Mouse (Mus musculus): ENCODE results near the gene Alyref2.
"Not testable (repeated sequence)": the region's sequence is repeated elsewhere in the genome, so short reads cannot be mapped to it uniquely, and the experiment has no call there.

Gene Alyref2

DNA sequence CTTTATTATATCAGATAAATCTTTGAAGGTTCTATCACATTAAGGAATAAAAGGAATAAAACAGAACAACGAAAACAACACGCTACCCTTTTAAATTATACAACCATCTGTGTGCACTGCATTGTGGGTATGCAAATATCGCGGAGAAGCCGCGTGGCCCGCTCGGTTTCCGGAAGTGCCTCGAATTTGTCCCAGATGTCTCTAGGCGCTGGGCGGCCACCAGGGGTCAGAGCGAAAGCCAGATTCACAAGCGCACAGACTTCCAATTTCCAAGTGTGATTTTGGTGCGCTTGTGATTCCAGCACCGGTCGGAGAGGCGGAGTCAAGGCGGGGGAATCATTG lies at the start of gene Alyref2:
Gene Alyref2, plus strand, starts transcription at position 229 of the 342 bp plus-strand sequence.
- peak; percentile 91 for DNase-seq (ENCODE audit: low read depth, low spot score)

DNA sequence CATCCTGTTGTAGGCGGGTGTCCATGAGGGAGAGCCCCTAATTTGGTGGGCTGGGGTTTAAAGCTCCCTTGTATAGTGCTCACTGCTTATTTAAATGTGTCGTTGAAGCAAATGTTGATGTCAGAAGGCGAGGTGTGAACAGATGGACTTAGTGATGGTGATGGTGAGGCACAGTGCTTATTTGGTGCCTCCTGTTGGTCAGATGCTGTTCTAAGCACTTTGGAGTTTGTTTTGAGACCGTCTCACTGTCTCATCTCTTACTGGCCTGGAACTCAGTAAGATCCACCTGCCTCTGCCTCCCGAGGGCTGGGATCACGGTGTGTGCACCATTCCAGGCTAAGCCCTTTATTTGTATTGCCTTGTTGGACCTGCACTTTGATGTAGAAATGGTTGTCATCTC lies 48.4 kb upstream of the Alyref2 start:
- DNase-seq (ENCODE audit: low read depth, low spot score): no peak

- DNase-seq (ENCODE audit: low read depth, low spot score): no peak
These were observed 45.7 kb upstream of the Alyref2 start for GRCm38 (mm10) chr1:171457568-171457967.

GRCm38 (mm10) chr1:171459791-171460190 lies 43.5 kb upstream of the Alyref2 start:
- DNase-seq (ENCODE audit: low read depth, low spot score): no peak

DNA sequence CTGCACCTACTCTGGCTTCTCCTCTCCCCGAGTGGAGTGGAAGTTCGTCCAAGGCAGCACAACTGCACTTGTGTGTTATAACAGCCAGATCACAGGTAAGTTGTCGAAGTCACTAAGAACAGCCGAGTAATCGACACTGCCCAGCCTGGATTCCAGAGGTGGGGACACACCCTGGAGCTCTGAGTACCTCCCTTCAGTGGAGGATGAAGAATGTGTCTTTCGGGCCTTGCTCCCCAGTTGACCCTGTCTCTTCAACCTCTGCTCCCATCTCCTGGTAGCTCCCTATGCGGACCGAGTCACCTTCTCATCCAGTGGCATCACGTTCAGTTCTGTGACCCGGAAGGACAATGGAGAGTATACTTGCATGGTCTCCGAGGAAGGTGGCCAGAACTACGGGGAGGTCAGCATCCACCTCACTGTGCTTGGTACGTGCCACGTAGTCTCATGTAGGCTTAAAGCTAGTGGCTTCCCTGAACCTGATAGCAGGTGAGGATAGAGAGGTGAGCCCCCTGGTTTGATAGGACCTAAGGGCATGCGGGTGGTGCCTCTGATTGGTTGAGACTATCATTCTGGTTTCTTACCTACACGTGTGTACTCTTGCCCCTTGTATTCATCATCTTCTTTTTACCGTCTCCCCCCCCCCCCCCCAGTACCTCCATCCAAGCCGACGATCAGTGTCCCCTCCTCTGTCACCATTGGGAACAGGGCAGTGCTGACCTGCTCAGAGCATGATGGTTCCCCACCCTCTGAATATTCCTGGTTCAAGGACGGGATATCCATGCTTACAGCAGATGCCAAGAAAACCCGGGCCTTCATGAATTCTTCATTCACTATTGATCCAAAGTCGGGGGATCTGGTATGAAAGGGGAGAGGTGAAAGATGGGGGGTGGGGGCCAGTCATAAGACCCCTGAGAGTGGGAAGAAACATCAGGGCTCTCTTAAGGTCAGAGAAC lies 42.5 kb upstream of the Alyref2 start:
- no peak for DNase-seq (ENCODE audit: low read depth, low spot score)

DNA sequence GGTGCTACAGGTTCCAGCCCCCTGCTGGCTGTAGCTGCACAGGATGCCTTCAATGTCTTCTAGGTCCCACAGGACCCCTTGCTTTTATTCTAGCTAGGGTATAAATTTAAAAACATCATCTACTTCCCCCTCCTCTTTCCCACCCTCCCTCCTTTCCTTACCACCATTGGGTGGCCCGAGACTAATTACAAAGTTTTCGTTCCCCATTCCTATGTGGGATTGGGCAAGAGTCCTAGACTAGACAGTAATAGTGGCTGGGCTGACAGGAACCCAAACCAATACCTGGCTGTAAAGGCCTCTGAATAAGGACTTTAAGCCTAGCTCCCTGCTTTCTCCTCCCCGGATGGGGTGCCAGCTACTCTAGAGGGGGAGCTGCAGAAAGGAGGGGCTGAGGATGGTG lies 40.1 kb upstream of the Alyref2 start:
- no peak for DNase-seq (ENCODE audit: low read depth, low spot score)

DNA sequence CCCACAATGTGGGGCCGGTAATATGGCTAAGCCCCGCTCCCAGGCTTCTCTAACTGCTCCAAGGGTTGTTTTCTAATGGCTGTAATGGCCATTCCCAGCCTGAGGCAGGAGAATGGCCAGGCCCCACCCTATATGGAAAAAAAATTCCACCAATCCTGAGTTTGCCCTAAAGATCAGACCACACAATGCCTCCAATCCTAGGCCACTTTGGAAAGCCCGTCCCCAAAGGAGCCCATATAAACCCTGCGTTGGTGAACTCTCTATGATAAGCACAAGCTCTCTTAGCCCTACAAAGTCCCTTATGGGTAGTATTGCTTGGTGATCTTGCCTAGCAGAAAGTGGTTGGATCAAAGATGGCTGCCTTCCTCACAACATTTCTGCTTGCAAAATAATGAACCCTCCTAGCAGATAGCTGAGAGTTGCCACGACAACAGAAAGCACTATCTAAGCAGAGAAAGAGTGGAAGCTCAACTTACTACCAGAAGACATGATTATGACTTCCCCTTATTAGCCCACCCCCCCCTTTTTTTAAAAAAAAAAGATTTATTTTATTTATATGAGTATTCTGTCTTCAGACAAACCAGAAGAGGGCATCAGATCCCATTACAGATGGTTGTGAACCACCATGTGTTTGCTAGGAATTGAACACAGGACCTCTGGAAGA lies 37.4 kb upstream of the Alyref2 start:
- DNase-seq (ENCODE audit: low read depth, low spot score): no peak

DNA sequence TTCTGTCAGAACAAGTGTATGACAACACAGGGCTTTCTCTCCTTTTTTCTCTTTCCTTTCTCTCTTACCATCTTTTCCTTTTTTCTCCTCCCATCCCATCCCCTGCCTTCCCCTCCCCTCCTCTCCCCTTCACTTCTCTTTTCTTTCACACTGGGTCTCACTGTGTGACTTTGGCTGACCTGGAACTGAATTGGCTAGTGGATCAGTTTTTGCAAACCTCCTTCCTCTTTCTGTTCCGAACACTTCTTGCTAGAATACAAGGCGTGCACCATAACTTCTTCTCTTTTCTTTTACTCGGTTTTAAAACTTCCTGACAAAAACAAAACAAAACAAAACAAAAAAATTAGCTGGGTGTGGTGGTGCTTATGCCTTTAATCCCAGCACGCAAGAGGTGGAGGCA lies 36.7 kb upstream of the Alyref2 start:
- no peak for DNase-seq (ENCODE audit: low read depth, low spot score)

GRCm38 (mm10) chr1:171469678-171470077 lies 33.6 kb upstream of the Alyref2 start:
- DNase-seq (ENCODE audit: low read depth, low spot score): no peak

- peak; percentile 16 for DNase-seq (ENCODE audit: low read depth, low spot score)
These were observed 32.9 kb upstream of the Alyref2 start for GRCm38 (mm10) chr1:171470371-171470871.

DNA sequence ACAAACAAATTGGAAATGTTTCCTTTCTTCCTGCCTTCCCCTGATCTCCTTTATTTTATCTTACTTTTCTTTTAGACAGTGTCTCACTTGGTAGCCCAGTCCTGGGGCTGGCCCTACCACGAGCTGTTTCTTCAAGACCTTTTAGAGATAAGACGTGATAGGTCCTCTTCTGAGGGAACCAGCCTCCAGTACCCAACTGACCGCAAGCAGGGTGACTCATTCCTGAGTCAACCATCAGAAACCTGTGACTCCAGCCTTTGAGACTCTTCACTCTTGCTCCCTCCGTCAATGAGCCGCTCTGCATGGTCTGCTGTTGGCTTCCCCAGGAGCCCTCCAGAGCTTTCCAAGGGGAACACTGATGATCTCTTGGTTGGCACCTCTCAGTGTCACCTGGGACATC lies 32.4 kb upstream of the Alyref2 start:
- DNase-seq (ENCODE audit: low read depth, low spot score): no peak

DNA sequence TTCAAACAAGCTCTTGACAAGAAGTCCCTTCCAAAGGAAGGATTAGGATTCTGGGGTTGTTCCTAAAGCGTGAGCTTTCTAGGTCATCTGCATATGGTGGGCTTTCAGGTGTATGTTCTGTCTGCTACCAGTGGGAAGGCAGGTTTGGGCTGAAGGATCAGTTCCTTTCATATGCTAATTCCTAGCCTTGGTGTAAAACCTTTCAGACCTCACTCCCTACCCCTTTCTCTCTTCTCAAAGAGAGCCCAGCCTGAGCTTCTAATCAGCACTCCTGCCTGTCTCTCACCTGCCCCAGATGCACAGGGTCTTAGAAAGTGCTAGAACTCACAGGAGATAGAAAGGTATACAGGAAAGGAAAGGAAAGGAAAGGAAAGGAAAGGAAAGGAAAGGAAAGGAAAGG lies 31.8 kb upstream of the Alyref2 start:
- DNase-seq (ENCODE audit: low read depth, low spot score): no peak

- not testable (repeated sequence) for DNase-seq (ENCODE audit: low read depth, low spot score)
These were observed 31.3 kb upstream of the Alyref2 start for GRCm38 (mm10) chr1:171471941-171472340.

GRCm38 (mm10) chr1:171473506-171473905 lies 29.8 kb upstream of the Alyref2 start:
- DNase-seq (ENCODE audit: low read depth, low spot score): no peak

DNA sequence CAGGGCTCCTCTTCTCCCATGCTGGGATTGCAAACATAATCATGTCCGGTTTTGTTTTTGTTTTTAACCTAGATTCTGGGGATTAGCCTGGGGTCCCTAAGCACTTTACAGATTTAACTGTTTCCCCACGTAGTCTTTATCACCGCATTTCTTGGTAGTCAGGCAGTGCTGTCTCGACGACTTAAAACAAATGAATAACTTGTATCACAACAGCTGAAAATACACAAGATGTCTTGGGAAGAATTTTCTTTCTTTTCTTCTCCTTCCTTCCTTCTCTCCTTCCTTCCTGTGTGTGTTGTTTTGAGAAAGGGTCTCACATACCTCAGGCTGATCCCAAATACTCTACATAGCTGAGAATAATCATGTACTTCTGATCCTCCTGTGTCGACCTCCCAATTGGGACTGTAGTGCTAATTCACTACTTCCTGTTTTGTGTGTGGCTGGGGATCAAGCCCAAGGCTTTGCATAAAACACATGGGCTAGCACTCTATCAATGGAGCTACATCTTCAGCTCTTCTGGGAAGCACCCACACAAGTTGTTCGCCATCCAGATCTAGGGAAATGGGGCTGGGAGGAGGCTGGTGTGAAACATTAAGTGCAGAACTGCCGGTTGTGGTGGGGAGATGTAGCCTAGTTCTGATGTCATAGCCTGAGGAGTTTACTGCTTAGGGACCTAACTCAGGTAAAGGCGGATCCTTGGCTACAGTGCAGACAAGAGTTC lies 29.2 kb upstream of the Alyref2 start:
- no peak for DNase-seq (ENCODE audit: low read depth, low spot score)

- no peak for DNase-seq (ENCODE audit: low read depth, low spot score)
These were observed 26.2 kb upstream of the Alyref2 start for GRCm38 (mm10) chr1:171477123-171477522.

- DNase-seq (ENCODE audit: low read depth, low spot score): no peak
These were observed 25.3 kb upstream of the Alyref2 start for GRCm38 (mm10) chr1:171477758-171478545.

DNA sequence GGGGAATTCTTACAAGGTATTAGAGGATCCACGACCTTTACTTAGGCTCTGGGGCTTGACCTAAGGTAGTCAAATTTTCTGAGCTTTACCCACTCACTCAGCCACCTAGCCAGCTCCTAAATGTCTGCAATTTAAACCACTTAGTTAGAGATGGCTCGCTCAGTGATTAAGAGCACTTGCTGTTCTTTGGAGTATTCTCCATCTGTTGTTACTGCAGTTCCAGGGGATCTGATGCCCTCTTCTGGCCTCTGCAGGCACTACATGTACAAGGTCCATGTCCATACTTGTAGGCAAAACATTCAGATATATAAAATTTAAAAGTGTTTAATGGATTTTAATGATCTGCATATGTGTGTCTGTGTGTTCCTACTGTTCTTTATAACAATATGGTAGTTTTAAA lies 24.3 kb upstream of the Alyref2 start:
- DNase-seq (ENCODE audit: low read depth, low spot score): no peak

DNA sequence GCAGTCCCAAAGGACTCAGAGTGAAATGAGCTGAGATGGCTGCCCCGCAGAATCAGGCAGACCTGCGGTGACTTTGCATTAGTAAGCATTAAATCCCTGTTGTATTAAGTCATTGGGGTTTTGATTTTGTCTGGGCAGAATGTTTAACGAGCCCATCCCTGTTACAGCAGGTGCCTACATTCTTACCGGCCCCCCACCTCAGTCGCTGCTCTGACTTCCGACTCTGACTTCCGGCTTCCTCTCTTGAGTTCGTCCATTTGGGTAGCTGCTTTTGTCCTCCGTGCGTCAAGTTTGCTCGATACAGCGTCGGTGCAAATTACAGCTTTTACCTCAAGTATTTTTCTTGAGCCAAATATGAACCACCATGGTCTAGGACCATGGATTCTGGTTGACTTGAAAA lies 9.0 kb upstream of the Alyref2 start:
- no peak for DNase-seq (ENCODE audit: low read depth, low spot score)

DNA sequence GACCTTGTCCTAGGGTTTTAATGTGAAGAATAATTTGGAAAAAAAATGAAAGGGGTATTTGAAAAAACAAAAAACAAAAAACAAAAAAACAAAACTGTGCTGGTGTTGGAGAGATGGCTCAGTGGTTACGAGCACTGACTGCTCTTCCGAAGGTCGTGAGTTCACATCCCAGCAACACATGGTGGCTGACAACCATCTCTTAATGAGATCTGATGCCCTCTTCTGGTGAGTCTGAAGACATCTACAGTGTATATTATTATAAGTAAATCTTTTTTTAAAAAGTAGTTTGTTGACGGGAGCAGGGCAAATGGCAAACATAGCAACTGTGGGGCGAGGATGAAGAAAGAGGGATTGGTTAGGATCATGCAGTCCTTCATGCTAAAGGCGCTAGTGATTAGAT lies 7.9 kb upstream of the Alyref2 start:
- no peak for DNase-seq (ENCODE audit: low read depth, low spot score)

- DNase-seq (ENCODE audit: low read depth, low spot score): no peak
These were observed 3.4 kb upstream of the Alyref2 start for GRCm38 (mm10) chr1:171499856-171500255.

Measured in retina, adult 2 months (tissue).